Mouse (Mus musculus) spleen, adult 2 months (tissue): Measurements from ENCODE around the gene Blvrb.
A peak's percentile ranks its signal among the peaks of the same experiment; 100 is the strongest.

Source experiments
- CTCF ChIP-seq: fragments of 200-500 bp; IDR thresholded peaks from 2 replicates; pipeline ENCODE4 v1.5.1; 2011; ENCODE audit warnings: mild to moderate bottlenecking, inconsistent platforms; ENCODE audit not compliant: insufficient read depth, insufficient read length, insufficient replicate concordance; ENCODE audit errors: extremely low read depth
- POLR2A ChIP-seq: fragments of 200-500 bp; IDR thresholded peaks from 2 replicates; pipeline ENCODE4 v1.6.1; 2011; ENCODE audit warnings: low read depth, low read length, inconsistent platforms

GRCm38 (mm10) chr7:27447419-27448286, at the start of gene Blvrb, which contains the start of gene Sptbn4:
- TF ChIP-seq CTCF: no peak
- peak; percentile 54 for TF ChIP-seq POLR2A
